15 mouse cellular contexts compared by ENCODE assay signal in genomic region chr15:37065926-37066550, GRCm38 (mm10). TPM values are rescaled to one million over a fixed set of nuclear protein-coding genes. Genes with fewer than 3 reads are reported as not detected.
DNase-seq lines count a peak whose midpoint lies in the region; ATAC-seq and TF ChIP-seq lines count a peak whose summit lies in the region.
"Had no signal": no experiment of that assay in that cellular context is flagged by ENCODE, and none has a peak within 500 bp of the region (broad histone marks: within the 10 kb centered on the region; RNA-seq: fewer than 3 reads in every experiment).

No protein-coding gene starts in this region.

- peak; percentile 8 for DNase-seq in layer of hippocampus, adult 11-12 months (ENCODE audit: low spot score)
- no peak for DNase-seq in layer of hippocampus, adult 9-10 months (ENCODE audit: low spot score)
- no peak for DNase-seq in midbrain, embryonic 10.5 days (ENCODE audit: low spot score)
- no peak for DNase-seq in cerebellum, postnatal 14 days
- DNase-seq: adrenal gland, postnatal 10 days; cerebellum, postnatal 10 days; gastrocnemius, postnatal 36 days; heart, adult 18-20 months had no signal

- no peaks in the 10 kb centered on the region for H3K27me3 ChIP-seq in forebrain, embryonic 16.5 days (replicated peaks; ENCODE audit: control insufficient read depth, insufficient read depth, low read length)
- no peaks in the 10 kb centered on the region for H3K27me3 ChIP-seq in forebrain, embryonic 12.5 days
- no peaks in the 10 kb centered on the region for H3K27me3 ChIP-seq in midbrain, embryonic 15.5 days (replicated peaks)
- H3K27me3 ChIP-seq in midbrain, embryonic 10.5 days (ENCODE audit: low read depth, poor library complexity, severe bottlenecking) = no peaks in the 10 kb centered on the region
- H3K27me3 ChIP-seq: embryonic facial prominence, embryonic 12.5 days; hindbrain, embryonic 15.5 days had no signal

- H3K4me3 ChIP-seq in forebrain, embryonic 16.5 days (replicated peaks; ENCODE audit: low read length) = no peak overlapping the region
- H3K4me3 ChIP-seq in forebrain, embryonic 12.5 days (replicated peaks) = no peak overlapping the region
- H3K4me3 ChIP-seq in midbrain, embryonic 15.5 days = no peak overlapping the region
- H3K4me3 ChIP-seq in midbrain, embryonic 10.5 days = no peak overlapping the region
- H3K4me3 ChIP-seq in cortical plate, adult 2 months (ENCODE audit: insufficient read depth, low read length) = no peak overlapping the region
- H3K4me3 ChIP-seq: embryonic facial prominence, embryonic 12.5 days; hindbrain, embryonic 15.5 days had no signal

- no peak for TF ChIP-seq POLR2A in cortical plate, adult 2 months (IDR thresholded peaks at IDR 0.05; ENCODE audit: extremely low read depth, insufficient read depth, low read length)

- H3K27ac ChIP-seq in forebrain, embryonic 16.5 days (ENCODE audit: low read length) = no peak overlapping the region
- H3K27ac ChIP-seq in forebrain, embryonic 12.5 days = no peak overlapping the region
- H3K27ac ChIP-seq in midbrain, embryonic 15.5 days = no peak overlapping the region
- no peak overlapping the region for H3K27ac ChIP-seq in midbrain, embryonic 10.5 days (replicated peaks)
- H3K27ac ChIP-seq in cortical plate, adult 2 months (ENCODE audit: insufficient read depth, low read length) = 0 out of 2 replicates have a peak overlapping the region, but pooled peaks have one; percentile 15
- H3K27ac ChIP-seq: embryonic facial prominence, embryonic 12.5 days; hindbrain, embryonic 15.5 days had no signal

- no peaks in the 10 kb centered on the region for H3K4me1 ChIP-seq in forebrain, embryonic 16.5 days (replicated peaks; ENCODE audit: control insufficient read depth, insufficient read depth, low read length)
- no peaks in the 10 kb centered on the region for H3K4me1 ChIP-seq in forebrain, embryonic 12.5 days
- H3K4me1 ChIP-seq in midbrain, embryonic 15.5 days = peaks cover 3% of the 10 kb centered on the region; the same call in 1 of the 2 replicates
- no peaks in the 10 kb centered on the region for H3K4me1 ChIP-seq in midbrain, embryonic 10.5 days
- peaks cover 7% of the 10 kb centered on the region; the same call in 1 of the 2 replicates for H3K4me1 ChIP-seq in cortical plate, adult 2 months (ENCODE audit: control insufficient read depth, insufficient read depth, low read length)
- H3K4me1 ChIP-seq: embryonic facial prominence, embryonic 12.5 days had no signal

- no peak overlapping the region for H3K9ac ChIP-seq in forebrain, embryonic 16.5 days (replicated peaks; ENCODE audit: low read depth, low read length)
- H3K9ac ChIP-seq in forebrain, embryonic 12.5 days = no peak overlapping the region
- no peak overlapping the region for H3K9ac ChIP-seq in midbrain, embryonic 15.5 days
- H3K9ac ChIP-seq: embryonic facial prominence, embryonic 12.5 days; hindbrain, embryonic 15.5 days had no signal

- no peak overlapping the region for H3K4me2 ChIP-seq in forebrain, embryonic 16.5 days (ENCODE audit: low read length)
- no peak overlapping the region for H3K4me2 ChIP-seq in forebrain, embryonic 12.5 days
- H3K4me2 ChIP-seq in midbrain, embryonic 15.5 days = no peak overlapping the region
- H3K4me2 ChIP-seq: embryonic facial prominence, embryonic 12.5 days; heart, embryonic 11.5 days; hindbrain, embryonic 15.5 days had no signal

- WGBS in forebrain, embryonic 16.5 days = 82% methylated on average over 9 of the region's 9 CpGs
- WGBS in forebrain, embryonic 12.5 days = 87% methylated on average over 9 of the region's 9 CpGs
- 78% methylated on average over 9 of the region's 9 CpGs for WGBS in midbrain, embryonic 15.5 days
- WGBS in midbrain, embryonic 10.5 days = 88% methylated on average over 9 of the region's 9 CpGs

- no peaks in the 10 kb centered on the region for H3K36me3 ChIP-seq in forebrain, embryonic 16.5 days (ENCODE audit: control insufficient read depth, insufficient read depth)
- no peaks in the 10 kb centered on the region for H3K36me3 ChIP-seq in forebrain, embryonic 12.5 days (replicated peaks)
- H3K36me3 ChIP-seq in midbrain, embryonic 15.5 days (replicated peaks) = no peaks in the 10 kb centered on the region
- no peaks in the 10 kb centered on the region for H3K36me3 ChIP-seq in midbrain, embryonic 10.5 days
- H3K36me3 ChIP-seq: embryonic facial prominence, embryonic 12.5 days; hindbrain, embryonic 15.5 days had no signal

- H3K9me3 ChIP-seq in forebrain, embryonic 16.5 days (ENCODE audit: control insufficient read depth, low read length) = no peaks in the 10 kb centered on the region
- no peaks in the 10 kb centered on the region for H3K9me3 ChIP-seq in forebrain, embryonic 12.5 days
- H3K9me3 ChIP-seq in midbrain, embryonic 15.5 days = no peaks in the 10 kb centered on the region
- 0 out of 2 replicates have a peak, but pooled peaks cover 4% of the 10 kb centered on the region for H3K9me3 ChIP-seq in midbrain, embryonic 10.5 days (replicated peaks)
- H3K9me3 ChIP-seq: embryonic facial prominence, embryonic 12.5 days; hindbrain, embryonic 15.5 days had no signal

- TF ChIP-seq CTCF in cortical plate, adult 2 months (IDR thresholded peaks at IDR 0.05; ENCODE audit: extremely low read depth, insufficient read depth, low read length) = no peak

- ATAC-seq in forebrain, embryonic 16.5 days = 0 out of 2 replicates have a peak, but pooled peaks have one; percentile 16
- no peak for ATAC-seq in forebrain, embryonic 12.5 days (ENCODE audit: low FRiP score)
- ATAC-seq in midbrain, embryonic 15.5 days (replicated peaks) = peak; percentile 55; the same call in 1 of the 2 replicates

RNA-seq across cellular contexts. Expression of gene Zfp706, which starts 58.5 kb away (rescaled TPM):
- 479 and 536 TPM in 2 replicates for polyA plus RNA-seq in forebrain, embryonic 16.5 days (2015; fragmentation: Nextera tagmentation; extraction: Ambion mirVana)
- 463 and 489 TPM in 2 replicates for polyA plus RNA-seq in forebrain, embryonic 12.5 days (2016; fragmentation: Nextera tagmentation; extraction: Ambion mirVana)
- polyA plus RNA-seq in midbrain, embryonic 15.5 days (2015; fragmentation: Nextera tagmentation; extraction: Ambion mirVana) = 414 TPM in 2 replicates
- 479 and 502 TPM in 2 replicates for polyA plus RNA-seq in midbrain, embryonic 10.5 days (2016; fragmentation: Nextera tagmentation; extraction: Ambion mirVana)
- polyA plus RNA-seq in cortical plate, adult 2 months (2012; rRNA removed) = 94.9 and 95.4 TPM in 2 replicates
